Mouse (Mus musculus) embryonic fibroblast, embryonic 13.5 days (primary cell): Measurements from ENCODE around the gene Susd3. TPM values are rescaled to one million over a fixed set of nuclear protein-coding genes. Genes with fewer than 3 reads are reported as not detected.
A peak's percentile ranks its signal among the peaks of the same experiment; 100 is the strongest.

ENCODE experiments used
- H3K27ac ChIP-seq: 2 replicates; pipeline ENCODE4 v1.5.1; 2012; ENCODE audit warnings: low read length, control low read depth, inconsistent platforms; ENCODE audit not compliant: insufficient read depth
- H3K4me1 ChIP-seq: 2 replicates; pipeline ENCODE4 v1.6.1; 2011; ENCODE audit warnings: low read length; ENCODE audit not compliant: control insufficient read depth, insufficient read depth
- H3K4me3 ChIP-seq: 2 replicates; pipeline ENCODE4 v1.5.1; 2011; ENCODE audit warnings: mild to moderate bottlenecking, control low read depth, low read length; ENCODE audit not compliant: insufficient read depth
- CTCF ChIP-seq: IDR thresholded peaks from 2 replicates; pipeline ENCODE4 v1.5.1; 2011; ENCODE audit warnings: mild to moderate bottlenecking, control low read depth, low read length, moderate library complexity, borderline replicate concordance; ENCODE audit not compliant: insufficient read depth
- POLR2A ChIP-seq: IDR thresholded peaks from 2 replicates; pipeline ENCODE4 v1.6.1; 2011; ENCODE audit warnings: low read depth, mild to moderate bottlenecking, control low read depth, low read length, moderate library complexity
- polyA plus RNA-seq: library from polyadenylated mRNA; stranded (reverse); fragments of >200 nt; gene quantifications from 2 replicates; pipeline ENCODE4 v1.2.4, GENCODE M21; 2011; ENCODE audit warnings: low read depth; ENCODE audit not compliant: missing spikeins, insufficient read length

Susd3 gene
- polyA plus RNA-seq, 1 experiment = 0.37 TPM

- TF ChIP-seq POLR2A = no peak
- TF ChIP-seq CTCF = no peak
- Histone ChIP-seq H3K4me1 (no peaks in the 10 kb centered on the region), H3K4me3 (no peak overlapping the region), H3K27ac (no peak overlapping the region)
Measured at GRCm38 (mm10) chr13:49225159-49225558, 23.3 kb downstream of the Susd3 start.

GRCm38 (mm10) chr13:49224729-49225128, 23.8 kb downstream of the Susd3 start:
- no peaks in the 10 kb centered on the region for H3K4me1 ChIP-seq
- TF ChIP-seq POLR2A = no peak
- TF ChIP-seq CTCF = no peak
- H3K27ac ChIP-seq = no peak overlapping the region
- no peak overlapping the region for H3K4me3 ChIP-seq

- TF ChIP-seq CTCF (no peak), POLR2A (no peak)
- Histone ChIP-seq H3K4me3 (no peak overlapping the region), H3K4me1 (no peaks in the 10 kb centered on the region), H3K27ac (no peak overlapping the region)
Measured at GRCm38 (mm10) chr13:49224314-49224713, 24.2 kb downstream of the Susd3 start.

- H3K4me1 ChIP-seq = peaks cover 3% of the 10 kb centered on the region; the same call in 1 of the 2 replicates
- TF ChIP-seq CTCF (no peak), POLR2A (no peak)
Measured at GRCm38 (mm10) chr13:49220912-49221311, 27.6 kb downstream of the Susd3 start.

GRCm38 (mm10) chr13:49219367-49219766, 29.1 kb downstream of the Susd3 start:
- Histone ChIP-seq H3K4me3 (no peak overlapping the region), H3K4me1 (peaks cover 7% of the 10 kb centered on the region; the same call in 1 of the 2 replicates), H3K27ac (no peak overlapping the region)
- TF ChIP-seq POLR2A = no peak
- TF ChIP-seq CTCF = no peak

More at GRCm38 (mm10) chr13:49220912-49221311, 27.6 kb downstream of the Susd3 start:
- H3K27ac ChIP-seq = no peak overlapping the region
- H3K4me3 ChIP-seq = no peak overlapping the region

GRCm38 (mm10) chr13:49218651-49219050, 29.9 kb downstream of the Susd3 start:
- Histone ChIP-seq H3K27ac (no peak overlapping the region), H3K4me1 (peaks cover 11% of the 10 kb centered on the region; the same call in 1 of the 2 replicates), H3K4me3 (no peak overlapping the region)
- TF ChIP-seq CTCF (no peak), POLR2A (no peak)

GRCm38 (mm10) chr13:49216808-49217561, 31.5 kb downstream of the Susd3 start:
- Histone ChIP-seq H3K4me3 (no peak overlapping the region), H3K27ac (no peak overlapping the region), H3K4me1 (peaks cover 18% of the 10 kb centered on the region)
- TF ChIP-seq POLR2A = no peak
- no peak for TF ChIP-seq CTCF

- Histone ChIP-seq H3K4me1 (peaks cover 26% of the 10 kb centered on the region), H3K27ac (peak overlapping the region; percentile 38; the same call in 1 of the 2 replicates), H3K4me3 (peak overlapping the region; percentile 50)
- TF ChIP-seq POLR2A = no peak
Measured at GRCm38 (mm10) chr13:49216220-49216552, 32.3 kb downstream of the Susd3 start.

- H3K4me1 ChIP-seq = peaks cover 30% of the 10 kb centered on the region
- no peak for TF ChIP-seq CTCF
- peak; percentile 75 for TF ChIP-seq POLR2A
- peak within 1 kb of the TSS; percentile 53 for H3K4me3 ChIP-seq
- H3K27ac ChIP-seq = peak within 1 kb of the TSS; percentile 38
Measured at GRCm38 (mm10) chr13:49215504-49216219, 32.8 kb downstream of the Susd3 start, which contains the start of gene Card19. Card19 (minus strand) TSS chr13:49216037.

- TF ChIP-seq POLR2A (no peak), CTCF (no peak)
- peaks cover 30% of the 10 kb centered on the region for H3K4me1 ChIP-seq
- H3K4me3 ChIP-seq = peak overlapping the region; percentile 53
- H3K27ac ChIP-seq = no peak overlapping the region
Measured at GRCm38 (mm10) chr13:49215128-49215503, 33.4 kb downstream of the Susd3 start.

- Histone ChIP-seq H3K4me1 (peaks cover 30% of the 10 kb centered on the region), H3K27ac (no peak overlapping the region), H3K4me3 (no peak overlapping the region)
- TF ChIP-seq POLR2A (no peak), CTCF (no peak)
Measured at GRCm38 (mm10) chr13:49214454-49214853, 34.1 kb downstream of the Susd3 start.
